Mouse (Mus musculus) layer of hippocampus, postnatal 14 days (tissue): ENCODE results near the gene Gm7544. TPM values are rescaled to one million over a fixed set of nuclear protein-coding genes. Genes with fewer than 3 reads are reported as not detected.
"Not testable (repeated sequence)": the region's sequence is repeated elsewhere in the genome, so short reads cannot be mapped to it uniquely, and the experiment has no call there.

Source experiments
- DNase-seq, 2 experiments: peaks; one replicate each; pipeline ENCODE4 v3.0.0; 2021 to 2022; ENCODE audit warnings: low spot score in 2 of 2, mixed read lengths in 1 of 2
- total RNA-seq, 2 experiments: library from RNA; stranded (reverse); gene quantifications; 2 replicates each; pipeline ENCODE4 v1.2.3; 2021

Gm7544 gene
- total RNA-seq, 2 experiments from 2014 or later, result not detected

GRCm38 (mm10) chr1:82924650-82925049 lies 31.2 kb downstream of the Gm7544 start, which contains the start of gene A030014E15Rik:
A030014E15Rik (plus strand) TSS chr1:82924917.
- no peak for DNase-seq

GRCm38 (mm10) chr1:82913434-82913833 lies 42.4 kb downstream of the Gm7544 start:
- DNase-seq, result not testable (repeated sequence)

- no peak for DNase-seq
Observed at GRCm38 (mm10) chr1:82913025-82913424, 42.8 kb downstream of the Gm7544 start, which contains the start of gene A030005L19Rik. A030005L19Rik (plus strand) TSS chr1:82913325.

- no peak for DNase-seq
Observed at GRCm38 (mm10) chr1:82905886-82906285, 49.9 kb downstream of the Gm7544 start.

Other genes starting within 250 kb of the Gm7544 start
- 100 to 1,000 TPM; 248 to 260 TPM for gene Mff, start 231.1 kb downstream of the Gm7544 start, total RNA-seq
- gene Tm4sf20, start 187.6 kb downstream of the Gm7544 start, total RNA-seq, result not detected
- not detected for gene Gm47791, start 184.8 kb downstream of the Gm7544 start, total RNA-seq
- gene Agfg1, start 116.5 kb downstream of the Gm7544 start, total RNA-seq, result 10 to 100 TPM; 80.4 to 83.2 TPM
- gene A030005L19Rik, start 42.7 kb downstream of the Gm7544 start, total RNA-seq, result under 1 TPM in 1 of 2 experiments, not detected in 1; 0.83 TPM
- not detected for gene A030014E15Rik, start 31.1 kb downstream of the Gm7544 start, total RNA-seq
- not detected for gene Gm6217, start 24.6 kb downstream of the Gm7544 start, total RNA-seq
- not detected for gene A030003K21Rik, start 12.6 kb downstream of the Gm7544 start, total RNA-seq
- gene Gm47955, start 4.3 kb upstream of the Gm7544 start, total RNA-seq, result not detected
- not detected for gene Gm47959, start 44.5 kb upstream of the Gm7544 start, total RNA-seq
- 1 to 10 TPM; 2.4 to 3.7 TPM for gene Slc19a3, start 82.4 kb upstream of the Gm7544 start, total RNA-seq
- gene Krtap28-10, start 86.5 kb upstream of the Gm7544 start, total RNA-seq, result not detected
- not detected for gene Gm47969, start 88.9 kb upstream of the Gm7544 start, total RNA-seq
- not detected for gene A030005K14Rik, start 103.4 kb upstream of the Gm7544 start, total RNA-seq
- gene Krtap28-13, start 104.9 kb upstream of the Gm7544 start, total RNA-seq, result not detected
- gene Ccl20, start 160.8 kb upstream of the Gm7544 start, total RNA-seq, result not detected
- 1 to 10 TPM in 1 of 2 experiments, under 1 TPM in 1; 0.62 to 1.8 TPM for gene Daw1, start 203.7 kb upstream of the Gm7544 start, total RNA-seq